Mouse (Mus musculus) liver, embryonic 14.5 days (tissue): ENCODE data around the gene Fstl3.

Source experiments
- CTCF ChIP-seq: IDR thresholded peaks from 2 replicates; pipeline ENCODE4 v1.5.1; 2016; ENCODE audit warnings: antibody characterized with exemption, low read depth, control low read depth
- EP300 ChIP-seq: IDR thresholded peaks from 2 replicates; pipeline ENCODE4 v1.6.1; 2016; ENCODE audit warnings: antibody characterized with exemption, low read depth

GRCm38 (mm10) chr10:79805636-79806035, 28.6 kb downstream of the Fstl3 start:
- TF ChIP-seq CTCF (no peak), EP300 (no peak)
